Mouse (Mus musculus) embryonic facial prominence, embryonic 11.5 days (tissue): ENCODE measurements at regions not wholly inside any gene's neighbourhood (a gene's known extent, or its start where the extent isn't known, plus 50 kb on each side); places are given as distances from the start of the nearest gene placed in this dataset.

Experiments
- ATAC-seq: fragments of 200-750 bp; cut with Nextera tagmentation; replicated peaks from 2 replicates; pipeline ENCODE4 v1.8.0; 2017; ENCODE audit warnings: low read depth; ENCODE audit not compliant: insufficient number of reproducible peaks, low FRiP score, low TSS enrichment
- DNase-seq: peaks from one replicate; pipeline ENCODE4 v3.0.0-alpha.2; 2015; ENCODE audit warnings: low spot score
- H3K27ac ChIP-seq: fragments of 300-500 bp; sonication (generic); replicated peaks from 2 replicates; pipeline ENCODE4 v1.5.1; 2014; ENCODE audit warnings: mild to moderate bottlenecking, low read depth, low read length, control low read depth
- H3K27me3 ChIP-seq: fragments of 300-500 bp; sonication (generic); 2 replicates; pipeline ENCODE4 v1.6.1; 2014; ENCODE audit warnings: mild to moderate bottlenecking, low read length, moderate library complexity, mixed read lengths; ENCODE audit not compliant: control insufficient read depth, insufficient read depth
- H3K36me3 ChIP-seq: fragments of 300-500 bp; sonication (generic); replicated peaks from 2 replicates; pipeline ENCODE4 v1.6.1; 2014; ENCODE audit warnings: low read depth, mild to moderate bottlenecking, low read length, moderate library complexity, mixed read lengths; ENCODE audit not compliant: control insufficient read depth, insufficient read depth
- H3K4me1 ChIP-seq: fragments of 300-500 bp; sonication (generic); 2 replicates; pipeline ENCODE4 v1.6.1; 2014; ENCODE audit warnings: low read length, mixed read lengths; ENCODE audit not compliant: control insufficient read depth, insufficient read depth
- H3K4me2 ChIP-seq: fragments of 300-500 bp; sonication (generic); 2 replicates; pipeline ENCODE4 v1.6.1; 2014; ENCODE audit warnings: low read depth, mild to moderate bottlenecking, control low read depth, low read length, moderate library complexity
- H3K4me3 ChIP-seq: fragments of 300-500 bp; sonication (generic); 2 replicates; pipeline ENCODE4 v1.5.1; 2014; ENCODE audit warnings: low read depth, low read length, control low read depth
- H3K9ac ChIP-seq: fragments of 300-500 bp; sonication (generic); replicated peaks from 2 replicates; pipeline ENCODE4 v1.6.1; 2014; ENCODE audit warnings: mild to moderate bottlenecking, control low read depth, low read length
- H3K9me3 ChIP-seq: fragments of 300-500 bp; sonication (generic); replicated peaks from 2 replicates; pipeline ENCODE4 v1.6.1; 2016; ENCODE audit warnings: mild to moderate bottlenecking, low read length, inconsistent platforms, mixed read lengths; ENCODE audit not compliant: control insufficient read depth
- WGBS: fragments of 180-500 bp; shearing (Covaris S2); extraction: QIAGEN DNeasy Blood & Tissue Kit; methylation state at CpG from one replicate; pipeline ENCODE4 v1.1.7; 2014; 5-methylcytosine and 5-hydroxymethylcytosine counted together

GRCm38 (mm10) chr11:111155023-111155422, 89.1 kb downstream of the Kcnj2 start:
- no peak overlapping the region for H3K9ac ChIP-seq
- 94% methylated on average over 7 of the region's 7 CpGs for WGBS
- H3K4me2 ChIP-seq: no peak overlapping the region
- no peak overlapping the region for H3K27ac ChIP-seq
- ATAC-seq (no peak), DNase-seq (no peak)
- H3K27me3 ChIP-seq: no peaks in the 10 kb centered on the region
- no peaks in the 10 kb centered on the region for H3K4me1 ChIP-seq
- no peak overlapping the region for H3K4me3 ChIP-seq
- no peaks in the 10 kb centered on the region for H3K9me3 ChIP-seq
- no peaks in the 10 kb centered on the region for H3K36me3 ChIP-seq

- no peaks in the 10 kb centered on the region for H3K36me3 ChIP-seq
- no peaks in the 10 kb centered on the region for H3K27me3 ChIP-seq
- H3K27ac ChIP-seq: no peak overlapping the region
- H3K9ac ChIP-seq: no peak overlapping the region
- ATAC-seq (no peak), DNase-seq (no peak)
- no peaks in the 10 kb centered on the region for H3K4me1 ChIP-seq
- H3K4me2 ChIP-seq: no peak overlapping the region
- H3K9me3 ChIP-seq: no peaks in the 10 kb centered on the region
- WGBS: 92% methylated on average over 7 of the region's 7 CpGs
- no peak overlapping the region for H3K4me3 ChIP-seq
These were observed 89.8 kb downstream of the Kcnj2 start for GRCm38 (mm10) chr11:111155747-111156146.

- Histone ChIP-seq H3K4me3 (no peak overlapping the region), H3K27ac (no peak overlapping the region), H3K9me3 (no peaks in the 10 kb centered on the region), H3K4me2 (no peak overlapping the region), H3K27me3 (no peaks in the 10 kb centered on the region), H3K4me1 (no peaks in the 10 kb centered on the region), H3K9ac (no peak overlapping the region), H3K36me3 (no peaks in the 10 kb centered on the region)
- 77% methylated on average over 2 of the region's 2 CpGs for WGBS
- DNase-seq (no peak), ATAC-seq (no peak)
These were observed 93.3 kb downstream of the Kcnj2 start for GRCm38 (mm10) chr11:111159299-111159698.

- H3K9me3 ChIP-seq: no peaks in the 10 kb centered on the region
- no peak overlapping the region for H3K27ac ChIP-seq
- H3K4me3 ChIP-seq: no peak overlapping the region
- ATAC-seq (no peak), DNase-seq (no peak)
- H3K4me2 ChIP-seq: no peak overlapping the region
- H3K4me1 ChIP-seq: no peaks in the 10 kb centered on the region
- H3K9ac ChIP-seq: no peak overlapping the region
- no peaks in the 10 kb centered on the region for H3K36me3 ChIP-seq
- no peaks in the 10 kb centered on the region for H3K27me3 ChIP-seq
These were observed 98.9 kb downstream of the Kcnj2 start for GRCm38 (mm10) chr11:111164907-111165306.

- Histone ChIP-seq H3K4me3 (no peak overlapping the region), H3K9me3 (no peaks in the 10 kb centered on the region), H3K4me2 (no peak overlapping the region), H3K27ac (no peak overlapping the region), H3K27me3 (no peaks in the 10 kb centered on the region), H3K36me3 (no peaks in the 10 kb centered on the region), H3K4me1 (no peaks in the 10 kb centered on the region), H3K9ac (no peak overlapping the region)
- no peak for ATAC-seq
- no peak for DNase-seq
- 90% methylated on average over 5 of the region's 5 CpGs for WGBS
These were observed 104.3 kb downstream of the Kcnj2 start for GRCm38 (mm10) chr11:111170174-111170800.

GRCm38 (mm10) chr11:111173525-111173924, 107.6 kb downstream of the Kcnj2 start:
- no peak overlapping the region for H3K4me2 ChIP-seq
- ATAC-seq: no peak
- H3K4me3 ChIP-seq: no peak overlapping the region
- no peak overlapping the region for H3K9ac ChIP-seq
- no peak for DNase-seq
- H3K9me3 ChIP-seq: no peaks in the 10 kb centered on the region
- H3K27ac ChIP-seq: no peak overlapping the region
- H3K36me3 ChIP-seq: no peaks in the 10 kb centered on the region
- H3K4me1 ChIP-seq: no peaks in the 10 kb centered on the region
- 86% methylated on average over 4 of the region's 4 CpGs for WGBS
- no peaks in the 10 kb centered on the region for H3K27me3 ChIP-seq

- ATAC-seq (no peak), DNase-seq (no peak)
- Histone ChIP-seq H3K9me3 (no peaks in the 10 kb centered on the region), H3K36me3 (no peaks in the 10 kb centered on the region), H3K27me3 (no peaks in the 10 kb centered on the region), H3K4me3 (no peak overlapping the region), H3K4me1 (no peaks in the 10 kb centered on the region), H3K27ac (no peak overlapping the region), H3K9ac (no peak overlapping the region), H3K4me2 (no peak overlapping the region)
- WGBS: 79% methylated on average over 3 of the region's 3 CpGs
These were observed 109.6 kb downstream of the Kcnj2 start for GRCm38 (mm10) chr11:111175566-111175965.

DNA sequence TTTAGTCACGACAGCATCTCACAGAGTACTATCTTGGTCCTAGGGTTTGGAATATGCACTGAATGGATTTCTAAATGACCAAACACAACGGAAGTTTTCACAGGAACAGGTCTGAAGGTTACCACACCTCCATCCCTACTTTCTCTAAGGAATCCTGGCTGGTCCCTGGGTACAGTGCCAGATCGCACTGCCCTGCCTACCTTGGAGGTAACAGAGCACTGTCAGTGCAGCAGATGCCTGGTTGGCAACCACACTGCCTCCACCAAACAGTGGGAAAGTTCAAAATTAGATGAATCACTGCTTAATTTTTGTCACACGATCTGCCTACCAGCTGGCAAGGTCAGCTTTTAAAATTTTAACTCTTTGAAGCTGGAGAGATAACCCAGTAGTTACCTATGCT, 111.6 kb downstream of the Kcnj2 start:
- Histone ChIP-seq H3K9ac (no peak overlapping the region), H3K4me2 (no peak overlapping the region), H3K27me3 (no peaks in the 10 kb centered on the region), H3K4me1 (no peaks in the 10 kb centered on the region), H3K4me3 (no peak overlapping the region), H3K27ac (no peak overlapping the region), H3K9me3 (no peaks in the 10 kb centered on the region), H3K36me3 (no peaks in the 10 kb centered on the region)
- DNase-seq: no peak
- WGBS: 81% methylated on average over 4 of the region's 4 CpGs
- ATAC-seq: no peak
